Mouse (Mus musculus): ENCODE data around the gene Glyatl3. TPM values are rescaled to one million over a fixed set of nuclear protein-coding genes. Genes with fewer than 3 reads are reported as not detected.

The Glyatl3 gene
- polyA plus RNA-seq (2016; fragmentation: Nextera tagmentation; extraction: Ambion mirVana) = not detected in 2 replicates

DNA sequence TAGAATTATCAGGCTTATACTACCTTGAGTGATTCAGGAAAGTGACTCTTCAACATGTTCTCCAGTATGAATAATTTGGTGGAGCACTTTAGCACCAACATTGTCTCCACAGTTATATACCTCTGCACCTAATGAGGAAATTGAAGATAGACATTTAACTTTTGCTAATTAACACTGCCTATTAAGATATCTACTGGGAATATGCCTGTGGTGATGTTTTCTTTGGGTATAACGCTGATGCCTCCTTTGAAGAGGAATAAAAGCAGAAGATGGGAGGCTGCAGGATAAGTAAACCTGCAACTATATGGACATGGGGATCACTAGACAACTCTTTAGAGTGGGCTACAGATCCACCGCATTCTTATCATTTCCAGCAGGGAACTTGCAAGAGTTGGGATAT lies at the start of gene Glyatl3:
Gene Glyatl3, minus strand, starts transcription at position 101 of the 400 bp plus-strand sequence.
- Histone ChIP-seq H3K27ac (no peak within 1 kb of the TSS), H3K36me3 (no peaks in the 10 kb centered on the region), H3K4me1 (replicated peaks) (no peaks in the 10 kb centered on the region), H3K4me3 (no peak within 1 kb of the TSS), H3K9me3 (no peaks in the 10 kb centered on the region), H3K27me3 (ENCODE audit: insufficient read depth, poor library complexity, severe bottlenecking) (no peaks in the 10 kb centered on the region)
- 93% methylated on average over 2 of the region's 2 CpGs for WGBS
- DNase-seq (ENCODE audit: low spot score) = no peak

DNA sequence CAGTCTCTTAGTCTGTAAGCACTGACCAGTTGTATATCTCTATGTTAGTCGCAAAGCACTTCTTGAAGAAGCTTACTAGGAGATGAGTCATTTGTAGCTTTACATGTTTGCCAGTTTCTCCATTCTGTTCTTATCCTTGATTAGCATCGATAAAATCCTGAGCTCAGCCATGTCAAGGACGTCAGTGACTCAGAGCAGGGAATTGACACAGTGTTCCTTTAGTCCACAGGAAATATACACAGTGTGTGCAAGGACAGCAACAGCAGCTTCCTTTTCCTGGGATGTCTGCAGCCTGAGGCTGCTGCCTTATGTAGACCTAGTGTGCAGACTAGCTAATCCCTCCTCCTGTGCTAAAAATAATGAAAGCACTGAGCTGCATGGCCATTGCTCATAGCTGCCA lies 34.4 kb upstream of the Glyatl3 start:
- Histone ChIP-seq H3K4me3 (no peak overlapping the region), H3K4me1 (replicated peaks) (no peaks in the 10 kb centered on the region), H3K27ac (no peak overlapping the region), H3K27me3 (ENCODE audit: insufficient read depth, poor library complexity, severe bottlenecking) (no peaks in the 10 kb centered on the region), H3K9me3 (no peaks in the 10 kb centered on the region), H3K36me3 (peaks cover 72% of the 10 kb centered on the region)
- no peak for DNase-seq (ENCODE audit: low spot score)
- 90% methylated on average over 3 of the region's 3 CpGs for WGBS

DNA sequence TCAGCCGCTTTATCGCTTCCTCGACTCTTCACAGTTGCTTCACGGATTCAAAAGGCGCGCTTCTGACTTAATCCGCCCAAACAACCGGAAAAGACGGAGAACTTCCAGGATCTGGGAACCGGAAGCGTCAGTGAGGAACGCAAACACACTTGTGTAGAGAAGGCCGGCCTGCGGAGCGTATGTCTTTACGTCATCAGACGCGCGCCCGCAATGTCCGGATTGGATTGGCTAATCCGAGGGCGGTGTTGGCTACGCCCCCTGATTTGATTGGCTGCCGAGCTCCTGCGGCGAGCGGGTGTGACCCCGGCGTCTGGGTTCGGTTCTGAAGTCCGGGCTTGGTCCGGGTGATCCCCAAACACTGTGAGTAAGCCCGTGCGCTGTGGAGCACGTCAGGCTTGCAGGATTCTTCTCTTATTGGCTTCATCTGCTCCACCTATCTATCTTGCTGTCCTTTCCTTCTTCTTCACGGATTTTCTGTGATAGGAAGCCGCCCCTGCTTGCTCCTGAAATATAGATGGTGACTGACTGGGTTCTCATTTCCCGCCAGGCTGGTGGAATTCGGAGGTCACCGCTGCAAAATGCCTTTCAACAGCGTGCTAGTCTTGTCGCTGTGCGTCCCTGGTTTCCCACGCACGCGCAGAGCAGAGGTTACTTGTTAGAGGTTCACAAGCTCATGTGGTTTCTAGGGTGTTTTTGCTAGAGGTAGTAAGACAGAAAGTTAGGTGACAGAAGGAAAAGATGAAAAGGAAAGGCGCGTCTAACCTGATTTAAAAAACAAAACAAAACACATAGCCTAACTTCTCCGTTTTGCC lies 20.5 kb upstream of the Glyatl3 start, which contains the start of the genes Mut and Cenpq:
Gene Mut, plus strand, starts transcription at position 266 of the 812 bp plus-strand sequence.
Gene Cenpq, minus strand, starts transcription at position 628 of the 812 bp plus-strand sequence.
- WGBS = under 1% methylated on average over 50 of the region's 50 CpGs
- Histone ChIP-seq H3K27ac (peak within 1 kb of the TSS; percentile 91), H3K27me3 (ENCODE audit: insufficient read depth, poor library complexity, severe bottlenecking) (no peaks in the 10 kb centered on the region), H3K4me3 (peak within 1 kb of the TSS; percentile 74), H3K36me3 (peaks cover 31% of the 10 kb centered on the region), H3K4me1 (replicated peaks) (peaks cover 6% of the 10 kb centered on the region), H3K9me3 (no peaks in the 10 kb centered on the region)
- DNase-seq (ENCODE audit: low spot score) = peak; percentile 96

DNA sequence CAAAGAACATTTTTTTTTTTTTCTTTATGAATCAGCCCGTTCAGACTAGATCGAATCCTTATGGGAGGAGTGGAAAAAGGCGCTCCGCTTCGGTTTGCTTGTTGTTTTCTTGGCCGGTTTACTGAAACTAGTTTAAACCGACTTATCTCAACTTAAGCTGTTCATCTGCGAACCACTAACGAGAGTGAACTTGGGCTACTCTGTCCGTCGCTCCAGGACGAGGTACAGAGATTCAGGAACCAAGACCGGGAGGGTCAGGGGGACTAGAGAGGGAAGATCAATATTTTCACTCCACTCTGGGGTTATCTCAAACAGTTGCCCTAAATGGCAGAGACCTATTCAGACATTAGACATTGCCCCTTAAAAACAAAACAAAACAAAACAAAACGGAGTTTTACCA lies 19.8 kb upstream of the Glyatl3 start:
- peak overlapping the region; percentile 91 for H3K27ac ChIP-seq
- H3K9me3 ChIP-seq = no peaks in the 10 kb centered on the region
- H3K4me3 ChIP-seq = peak overlapping the region; percentile 74
- H3K27me3 ChIP-seq (ENCODE audit: insufficient read depth, poor library complexity, severe bottlenecking) = no peaks in the 10 kb centered on the region
- peaks cover 35% of the 10 kb centered on the region for H3K36me3 ChIP-seq
- WGBS = 1% methylated on average over 14 of the region's 14 CpGs
- no peak for DNase-seq (ENCODE audit: low spot score)
- peaks cover 6% of the 10 kb centered on the region for H3K4me1 ChIP-seq (replicated peaks)

DNA sequence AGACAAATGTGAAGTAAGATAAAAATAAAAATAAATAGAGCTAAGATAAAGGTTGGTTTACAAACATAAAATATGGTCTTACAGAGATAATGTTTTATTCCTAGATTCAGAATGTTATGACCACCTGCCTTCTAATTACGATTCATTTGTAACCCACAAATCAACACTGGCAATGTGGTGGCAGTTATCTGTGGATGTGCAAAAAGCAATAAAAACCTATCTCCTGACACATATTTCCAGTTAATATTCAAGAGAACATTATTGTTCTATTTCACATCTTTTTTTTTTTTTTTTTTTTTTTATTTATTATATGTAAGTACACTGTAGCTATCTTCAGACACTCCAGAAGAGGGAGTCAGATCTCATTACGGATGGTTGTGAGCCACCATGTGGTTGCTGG lies 1.3 kb upstream of the Glyatl3 start:
- no peaks in the 10 kb centered on the region for H3K4me1 ChIP-seq (replicated peaks)
- no peak overlapping the region for H3K27ac ChIP-seq
- WGBS = 86% methylated on average over 2 of the region's 2 CpGs
- H3K27me3 ChIP-seq (ENCODE audit: insufficient read depth, poor library complexity, severe bottlenecking) = no peaks in the 10 kb centered on the region
- DNase-seq (ENCODE audit: low spot score) = no peak
- H3K4me3 ChIP-seq = no peak overlapping the region
- no peaks in the 10 kb centered on the region for H3K9me3 ChIP-seq
- no peaks in the 10 kb centered on the region for H3K36me3 ChIP-seq

DNA sequence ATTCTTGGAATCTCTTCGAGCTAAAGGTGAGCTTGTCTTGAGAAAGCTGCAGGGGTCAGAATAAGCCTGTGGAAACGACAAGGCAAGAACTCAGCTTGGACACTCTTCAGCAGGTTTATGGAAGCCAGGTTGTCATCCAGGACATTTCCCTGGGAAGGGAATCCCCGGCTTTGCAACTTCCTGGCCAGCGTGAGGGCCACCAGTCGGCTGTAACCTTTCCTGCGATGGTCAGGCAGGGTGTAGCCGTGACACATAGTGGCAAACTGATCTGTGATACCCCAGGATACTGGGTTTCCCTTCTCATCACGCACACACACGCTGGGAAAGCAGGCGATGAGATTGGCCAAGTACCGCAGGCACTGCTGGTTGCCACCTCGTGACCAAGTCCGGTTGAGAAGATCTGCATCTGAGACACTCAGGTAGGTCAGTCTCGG lies 9.4 kb downstream of the Glyatl3 start:
- 9% methylated on average over 14 of the region's 14 CpGs for WGBS

DNA sequence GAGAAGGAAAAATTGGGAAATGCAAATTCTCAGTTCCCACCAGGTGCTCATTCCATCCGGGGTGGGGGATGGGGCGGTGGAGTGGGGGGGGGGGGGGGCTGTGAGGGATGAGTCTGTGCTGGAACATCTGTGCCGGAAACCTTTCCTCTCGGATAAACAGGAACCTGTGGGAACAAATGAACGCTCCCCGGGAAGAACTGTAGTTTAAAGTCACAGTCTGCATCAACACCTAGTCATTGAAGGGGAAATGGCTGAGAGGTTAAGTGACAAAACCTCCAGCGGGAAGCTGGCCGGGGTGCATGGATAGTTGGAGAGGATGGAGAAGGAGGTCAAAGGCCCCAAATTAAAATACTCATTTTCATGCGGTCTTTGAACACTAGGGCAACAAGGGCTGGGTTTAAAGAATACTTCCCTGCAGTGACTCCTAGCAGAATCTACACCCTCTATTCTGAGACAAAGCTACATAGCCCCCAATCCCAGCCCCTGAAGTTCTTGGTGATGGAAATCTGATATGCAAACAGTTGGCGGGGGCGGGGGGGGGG lies 10.0 kb downstream of the Glyatl3 start:
- H3K4me3 ChIP-seq = peak overlapping the region; percentile 42
- H3K36me3 ChIP-seq = no peaks in the 10 kb centered on the region
- DNase-seq (ENCODE audit: low spot score) = peak; percentile 3
- H3K27me3 ChIP-seq (ENCODE audit: insufficient read depth, poor library complexity, severe bottlenecking) = no peaks in the 10 kb centered on the region
- H3K27ac ChIP-seq = no peak overlapping the region
- no peaks in the 10 kb centered on the region for H3K9me3 ChIP-seq
- WGBS = 7% methylated on average over 11 of the region's 11 CpGs
- H3K4me1 ChIP-seq (replicated peaks) = peaks cover 15% of the 10 kb centered on the region

More for the DNA sequence above, 9.4 kb downstream of the Glyatl3 start:
- H3K4me1 ChIP-seq (replicated peaks) = peaks cover 15% of the 10 kb centered on the region
- 0 out of 2 replicates have a peak overlapping the region, but pooled peaks have one; percentile 40 for H3K27ac ChIP-seq
- no peaks in the 10 kb centered on the region for H3K27me3 ChIP-seq (ENCODE audit: insufficient read depth, poor library complexity, severe bottlenecking)
- H3K4me3 ChIP-seq = peak overlapping the region; percentile 42
- H3K36me3 ChIP-seq = no peaks in the 10 kb centered on the region
- DNase-seq (ENCODE audit: low spot score) = peak; percentile 12
- no peaks in the 10 kb centered on the region for H3K9me3 ChIP-seq

DNA sequence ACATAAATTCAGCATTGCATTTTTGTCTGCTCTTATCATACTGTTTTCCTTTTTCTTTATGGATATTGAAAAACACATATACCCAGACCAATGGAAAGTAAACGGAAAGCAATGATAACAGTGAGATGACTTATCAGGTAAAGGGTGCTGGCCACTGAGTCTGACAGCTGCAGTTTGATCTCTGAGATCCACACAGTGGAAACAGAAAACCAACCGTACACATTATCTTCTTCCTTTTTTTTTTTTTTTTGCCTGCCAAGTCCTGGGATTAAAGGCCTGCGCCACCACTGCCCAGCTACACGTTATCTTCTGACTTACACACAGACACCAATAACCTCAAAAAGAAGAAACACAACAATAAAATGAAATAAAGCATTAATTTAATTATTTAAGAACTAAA lies 10.8 kb downstream of the Glyatl3 start:
- no peaks in the 10 kb centered on the region for H3K9me3 ChIP-seq
- no peaks in the 10 kb centered on the region for H3K36me3 ChIP-seq
- H3K27me3 ChIP-seq (ENCODE audit: insufficient read depth, poor library complexity, severe bottlenecking) = no peaks in the 10 kb centered on the region
- no peak overlapping the region for H3K27ac ChIP-seq
- H3K4me1 ChIP-seq (replicated peaks) = peaks cover 15% of the 10 kb centered on the region
- no peak for DNase-seq (ENCODE audit: low spot score)
- no peak overlapping the region for H3K4me3 ChIP-seq
- 75% methylated on average over 4 of the region's 4 CpGs for WGBS

DNA sequence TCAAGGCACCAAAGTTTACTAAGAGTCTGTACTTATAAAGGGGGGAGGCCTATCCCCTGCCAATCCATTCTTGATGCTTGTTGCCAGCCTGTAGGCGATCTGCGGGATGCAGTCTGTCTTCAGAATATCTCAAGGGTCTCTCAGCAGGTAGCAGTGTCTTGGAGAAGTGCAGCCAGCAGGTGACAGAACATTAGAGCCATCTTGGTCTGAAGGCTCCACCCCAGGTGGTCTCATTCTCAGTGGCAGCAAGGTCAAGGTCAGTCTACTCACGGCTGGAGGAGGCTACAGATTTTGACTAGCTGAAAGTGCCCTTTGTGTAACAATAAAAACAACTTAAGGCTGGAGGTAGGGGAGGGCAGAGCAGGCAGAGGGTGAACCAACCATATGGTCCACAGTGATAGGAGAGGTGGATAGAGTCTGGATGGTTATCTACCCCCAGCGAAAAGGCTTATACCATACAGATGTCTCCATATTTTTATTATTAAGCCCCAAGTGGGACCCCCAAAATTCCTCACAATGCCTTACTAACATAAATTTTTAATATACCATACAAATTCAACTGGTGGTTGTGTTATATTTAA lies 14.3 kb downstream of the Glyatl3 start:
- Histone ChIP-seq H3K36me3 (no peaks in the 10 kb centered on the region), H3K27ac (no peak overlapping the region), H3K4me3 (no peak overlapping the region), H3K27me3 (ENCODE audit: insufficient read depth, poor library complexity, severe bottlenecking) (no peaks in the 10 kb centered on the region), H3K4me1 (replicated peaks) (peaks cover 14% of the 10 kb centered on the region), H3K9me3 (no peaks in the 10 kb centered on the region)
- peak; percentile 5 for DNase-seq (ENCODE audit: low spot score)
- WGBS = 32% methylated on average over 4 of the region's 4 CpGs

DNA sequence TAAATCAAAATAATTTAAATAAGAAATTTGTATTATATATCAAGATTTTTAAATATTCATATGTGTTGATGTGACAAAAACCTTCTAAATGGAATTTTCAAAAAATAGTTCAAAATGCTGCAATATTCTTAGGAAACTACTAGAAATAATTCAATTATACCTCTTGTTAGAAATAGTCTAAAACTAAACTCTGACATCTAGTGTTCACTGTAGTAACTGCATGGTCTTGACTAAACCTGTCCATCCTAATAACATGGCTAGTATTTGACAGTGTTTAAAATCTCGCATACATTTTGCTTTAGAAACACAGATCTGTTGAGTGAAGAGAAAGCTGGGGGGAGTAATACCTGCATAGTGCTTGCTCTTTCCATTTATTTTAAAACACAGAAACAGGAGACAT lies 17.3 kb downstream of the Glyatl3 start:
- Histone ChIP-seq H3K4me3 (no peak overlapping the region), H3K36me3 (no peaks in the 10 kb centered on the region), H3K9me3 (no peaks in the 10 kb centered on the region), H3K27ac (no peak overlapping the region), H3K27me3 (ENCODE audit: insufficient read depth, poor library complexity, severe bottlenecking) (no peaks in the 10 kb centered on the region), H3K4me1 (replicated peaks) (peaks cover 3% of the 10 kb centered on the region)
- DNase-seq (ENCODE audit: low spot score) = no peak
- WGBS = 76% methylated on average over 1 of the region's 1 CpGs

DNA sequence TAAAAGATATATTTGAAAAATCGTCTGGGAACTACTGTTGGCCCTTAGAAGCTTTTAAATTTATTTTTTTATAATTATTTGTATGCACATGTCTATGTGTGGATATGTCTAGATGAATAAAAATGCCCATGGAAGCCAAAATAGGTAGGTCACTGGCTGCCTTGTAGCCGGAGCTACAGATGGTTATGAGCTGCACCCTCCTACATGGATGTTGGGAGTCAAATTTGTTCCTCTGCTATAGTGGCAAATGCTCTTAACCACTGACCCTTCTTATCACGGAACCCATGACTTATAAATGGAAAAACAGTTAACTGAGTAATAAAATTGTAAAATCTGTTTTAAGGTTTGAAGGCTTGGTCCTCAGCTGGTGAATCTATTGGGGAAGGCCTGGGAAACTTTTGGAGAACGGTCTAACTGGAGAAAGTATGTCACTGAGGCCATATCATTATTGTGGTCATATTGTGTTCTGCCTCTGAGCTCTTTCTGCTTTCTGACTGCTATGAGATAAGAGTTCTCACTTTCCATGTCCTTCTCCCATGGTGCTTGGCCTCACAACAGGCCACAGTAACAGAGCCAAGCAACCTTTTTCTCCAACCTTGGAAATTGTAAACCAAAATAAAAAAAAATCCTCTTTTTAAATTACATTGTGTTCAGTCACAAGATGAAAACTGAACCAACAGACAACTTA lies 26.2 kb downstream of the Glyatl3 start:
- H3K27ac ChIP-seq = no peak overlapping the region
- DNase-seq (ENCODE audit: low spot score) = no peak
- no peaks in the 10 kb centered on the region for H3K4me1 ChIP-seq (replicated peaks)
- no peaks in the 10 kb centered on the region for H3K36me3 ChIP-seq
- 86% methylated on average over 4 of the region's 4 CpGs for WGBS
- H3K4me3 ChIP-seq = no peak overlapping the region
- no peaks in the 10 kb centered on the region for H3K9me3 ChIP-seq
- no peaks in the 10 kb centered on the region for H3K27me3 ChIP-seq (ENCODE audit: insufficient read depth, poor library complexity, severe bottlenecking)

DNA sequence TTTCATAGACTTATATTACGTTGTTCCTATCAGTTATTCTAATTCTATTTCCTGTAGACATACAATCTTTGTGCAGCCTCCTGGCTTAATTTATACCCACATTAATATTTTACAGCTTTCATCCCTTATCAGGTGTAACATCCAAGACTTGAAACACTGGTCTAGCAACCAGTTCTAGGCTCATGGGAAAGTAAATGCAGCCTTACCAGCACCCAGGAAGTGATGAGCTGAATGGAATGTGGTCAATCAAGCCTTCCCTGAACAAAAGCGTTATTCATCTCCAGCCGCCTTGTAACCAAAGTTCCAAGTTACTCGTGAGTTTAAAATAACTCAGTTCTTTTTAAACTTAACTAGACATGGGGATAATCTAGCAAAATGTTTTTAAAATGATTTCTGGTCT lies 29.0 kb downstream of the Glyatl3 start:
- Histone ChIP-seq H3K27me3 (ENCODE audit: insufficient read depth, poor library complexity, severe bottlenecking) (no peaks in the 10 kb centered on the region), H3K36me3 (no peaks in the 10 kb centered on the region), H3K4me3 (no peak overlapping the region), H3K4me1 (replicated peaks) (no peaks in the 10 kb centered on the region), H3K9me3 (no peaks in the 10 kb centered on the region), H3K27ac (no peak overlapping the region)
- DNase-seq (ENCODE audit: low spot score) = no peak
- 85% methylated on average over 4 of the region's 4 CpGs for WGBS
